ENCODE assay signal across 8 mouse cellular contexts in genomic region chr12:102286681-102287414, GRCm38 (mm10). TPM values are rescaled to one million over a fixed set of nuclear protein-coding genes. Genes with fewer than 3 reads are reported as not detected.
DNase-seq lines count a peak whose midpoint lies in the region; ATAC-seq and TF ChIP-seq lines count a peak whose summit lies in the region.

No protein-coding gene starts in this region.

- WGBS in heart, embryonic 13.5 days = 39% methylated on average over 10 of the region's 10 CpGs

- H3K4me2 ChIP-seq in heart, embryonic 13.5 days = peak overlapping the region; percentile 90

- no peak for ATAC-seq in heart, embryonic 13.5 days (ENCODE audit: extremely low read depth, insufficient number of reproducible peaks, low FRiP score, low TSS enrichment)
- ATAC-seq in granulocyte monocyte progenitor cell, adult 5-6 weeks (replicated peaks; ENCODE audit: poor library complexity, severe bottlenecking) = no peak

- H3K27ac ChIP-seq in heart, embryonic 13.5 days (replicated peaks) = peak overlapping the region; percentile 86
- H3K27ac ChIP-seq in layer of hippocampus, adult 2 months = no peak overlapping the region

- H3K4me3 ChIP-seq in heart, embryonic 13.5 days = no peak overlapping the region
- H3K4me3 ChIP-seq in layer of hippocampus, adult 2 months = no peak overlapping the region

- TF ChIP-seq CTCF in layer of hippocampus, adult 2 months (conservative IDR thresholded peaks at IDR 0.05) = no peak

- intact Hi-C loops in left cerebral cortex, postnatal 4 days (cut with DNase I) = no loop called here
- intact Hi-C loops in left cerebral cortex, postnatal 36 days (cut with DNase I) = no loop called here

- H3K9ac ChIP-seq in heart, embryonic 13.5 days = peak overlapping the region; percentile 66

- peaks cover 4% of the 10 kb centered on the region; the same call in 1 of the 2 replicates for H3K36me3 ChIP-seq in heart, embryonic 13.5 days

- DNase-seq in left cerebral cortex, postnatal 4 days = peak; percentile 78
- DNase-seq in left cerebral cortex, postnatal 36 days (ENCODE audit: low spot score in 2 of 2) = no peak
- peak; percentile 93 for DNase-seq in adrenal gland, postnatal 14 days
- peak; percentile 75 for DNase-seq in kidney, postnatal 14 days
- peak; percentile 33 for DNase-seq in right cerebral cortex, postnatal 4 days
- no peak for DNase-seq in layer of hippocampus, adult 2 months (ENCODE audit: low spot score in 2 of 2)

- no peaks in the 10 kb centered on the region for H3K27me3 ChIP-seq in heart, embryonic 13.5 days (replicated peaks)

- H3K4me1 ChIP-seq in heart, embryonic 13.5 days = peaks cover 79% of the 10 kb centered on the region

- H3K9me3 ChIP-seq in heart, embryonic 13.5 days = no peaks in the 10 kb centered on the region

RNA-seq across cellular contexts. Expression of gene Rin3, which starts 4.0 kb away (rescaled TPM):
- 1 to 10 TPM; 4.0 to 4.5 TPM for total RNA-seq in left cerebral cortex, postnatal 4 days (2021)
- 1 to 10 TPM; 3.5 to 4.4 TPM for total RNA-seq in left cerebral cortex, postnatal 36 days (2021)
- 19.3 and 28.1 TPM in 2 replicates for total RNA-seq in adrenal gland, postnatal 14 days (2021)
- polyA plus RNA-seq in heart, embryonic 13.5 days (2015; fragmentation: Nextera tagmentation; extraction: Ambion mirVana) = 8.0 and 10.2 TPM in 2 replicates
- total RNA-seq in layer of hippocampus, adult 2 months (2021) = 1 to 10 TPM; 3.2 to 4.3 TPM
- total RNA-seq in granulocyte monocyte progenitor cell, adult 5-6 weeks (2014; fragmentation: Nextera tagmentation) = 263 and 340 TPM in 2 replicates
- total RNA-seq in granulocyte monocyte progenitor cell, adult 5-6 weeks (2017) = 64.3 and 71.5 TPM in 2 replicates

Comparison
In these comparisons a context has a peak if more than half of its experiments do, and no peak if none do; other contexts are left out.
1. DNase-seq: peak in left cerebral cortex, postnatal 4 days (single experiment), adrenal gland, postnatal 14 days (single experiment), kidney, postnatal 14 days (single experiment) and right cerebral cortex, postnatal 4 days (single experiment); none in left cerebral cortex, postnatal 36 days (0 of 2) and layer of hippocampus, adult 2 months (0 of 2).